Mouse (Mus musculus) v-Abl transformed pro-B cells (cell line): ENCODE measurements around the gene Gpx5.
"Not testable (repeated sequence)": the region's sequence is repeated elsewhere in the genome, so short reads cannot be mapped to it uniquely, and the experiment has no call there.

Experiments used
- in situ Hi-C, 2 experiments: fragments of 400-800 bp; cut with MboI; formaldehyde crosslinking; loops; one replicate each; pipeline ENCODE4 v1.15.1; 2025; ENCODE audit not compliant: unreplicated experiment in 2 of 2

The Gpx5 gene

DNA sequence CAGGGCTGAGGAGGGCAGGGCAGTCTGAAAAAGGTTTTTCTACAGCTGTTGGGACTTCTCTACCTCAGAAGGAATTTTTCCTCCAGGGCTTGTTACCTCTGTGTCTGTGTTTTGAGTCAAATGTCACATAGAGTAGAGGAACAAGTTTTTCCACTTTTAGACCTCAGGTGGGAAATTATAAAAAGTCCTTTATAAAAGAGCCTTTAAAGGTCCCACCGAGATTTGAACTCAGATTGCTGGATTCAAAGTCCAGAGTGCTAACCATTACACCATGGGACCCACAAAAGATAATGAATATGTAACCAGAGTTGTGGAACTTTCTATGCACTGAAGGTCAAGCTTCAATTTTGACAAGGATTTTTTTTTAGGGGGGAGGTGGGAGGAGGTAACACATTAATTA is 24.3 kb downstream of the Gpx5 start:
- in situ Hi-C loops = no loop called here

DNA sequence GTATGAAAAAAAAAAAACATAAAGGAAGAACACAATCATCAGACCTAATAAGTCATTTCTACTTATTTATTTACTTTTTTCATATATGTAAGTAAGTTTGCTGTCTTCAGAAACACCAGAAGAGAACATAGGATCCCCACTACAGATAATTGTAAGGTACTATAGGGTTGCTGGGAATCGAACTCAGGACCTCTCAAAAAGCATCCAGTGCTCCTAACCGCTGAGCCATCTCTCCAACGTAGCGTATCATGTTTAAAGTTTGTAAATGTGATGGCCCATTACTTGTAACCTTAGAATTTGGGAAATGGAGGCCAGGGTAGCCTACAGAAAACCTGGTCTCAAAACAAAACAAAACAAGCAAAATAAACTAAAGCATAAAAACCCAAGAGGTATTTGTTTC is 25.0 kb downstream of the Gpx5 start:
- in situ Hi-C loops = no loop called here

DNA sequence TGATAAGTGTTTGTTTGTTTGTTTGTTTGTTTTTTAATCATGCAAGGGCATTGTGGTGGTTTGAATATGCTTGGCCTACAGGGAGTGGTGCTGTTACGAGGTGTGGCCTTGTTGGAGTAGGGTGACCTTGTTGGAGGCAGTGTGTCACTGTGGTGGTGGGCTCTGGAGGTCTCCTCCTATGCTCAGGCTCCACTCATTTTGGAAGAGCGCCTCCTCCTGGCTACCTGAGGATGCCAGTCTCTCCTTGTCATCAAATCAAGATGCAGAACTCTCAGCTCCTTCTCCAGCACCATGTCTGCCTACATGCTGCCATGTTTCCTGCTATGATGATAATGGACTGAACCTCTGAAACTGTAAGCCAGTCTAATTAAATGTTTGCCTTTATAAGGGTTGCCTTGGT is 26.8 kb downstream of the Gpx5 start:
- in situ Hi-C loops = no loop called here

DNA sequence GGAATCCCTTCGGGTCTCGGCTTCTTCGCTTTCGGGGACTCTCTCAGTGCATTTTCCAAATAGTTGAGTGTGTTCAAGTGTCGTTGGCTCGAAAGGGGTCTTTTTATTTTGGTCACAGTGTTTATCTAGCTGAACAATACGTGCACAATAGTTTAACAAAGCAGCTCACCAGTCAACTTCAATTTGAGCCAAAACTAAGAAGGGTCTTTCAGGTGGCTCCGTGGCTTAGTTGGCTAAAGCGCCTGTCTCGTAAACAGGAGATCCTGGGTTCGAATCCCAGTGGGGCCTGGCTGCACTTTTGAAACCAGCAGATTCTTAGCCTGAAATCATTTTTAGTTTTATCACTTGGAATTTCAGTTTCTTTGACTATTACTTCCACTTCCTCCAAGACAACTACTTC is 28.2 kb downstream of the Gpx5 start:
- in situ Hi-C loops = no loop called here

DNA sequence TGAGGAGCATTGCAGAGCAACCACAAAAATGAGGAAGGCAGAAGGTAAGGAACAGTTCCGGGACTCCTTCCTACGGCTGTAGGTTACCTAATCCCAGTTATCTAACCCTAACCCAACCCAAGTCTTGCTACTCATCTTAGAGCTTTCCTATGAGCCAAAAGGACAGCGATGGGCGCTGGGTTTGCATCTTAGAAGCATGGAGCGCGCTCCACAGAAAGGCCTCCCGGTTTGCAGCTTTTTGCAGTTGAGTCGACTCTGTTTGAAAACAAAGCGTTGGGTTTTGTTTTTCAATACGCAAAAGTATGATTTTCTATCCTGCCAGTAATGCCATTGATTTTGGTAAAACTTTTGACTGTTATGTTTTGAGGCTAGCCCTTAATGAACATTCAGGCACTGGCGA is 28.6 kb downstream of the Gpx5 start:
- in situ Hi-C loops = no loop called here

DNA sequence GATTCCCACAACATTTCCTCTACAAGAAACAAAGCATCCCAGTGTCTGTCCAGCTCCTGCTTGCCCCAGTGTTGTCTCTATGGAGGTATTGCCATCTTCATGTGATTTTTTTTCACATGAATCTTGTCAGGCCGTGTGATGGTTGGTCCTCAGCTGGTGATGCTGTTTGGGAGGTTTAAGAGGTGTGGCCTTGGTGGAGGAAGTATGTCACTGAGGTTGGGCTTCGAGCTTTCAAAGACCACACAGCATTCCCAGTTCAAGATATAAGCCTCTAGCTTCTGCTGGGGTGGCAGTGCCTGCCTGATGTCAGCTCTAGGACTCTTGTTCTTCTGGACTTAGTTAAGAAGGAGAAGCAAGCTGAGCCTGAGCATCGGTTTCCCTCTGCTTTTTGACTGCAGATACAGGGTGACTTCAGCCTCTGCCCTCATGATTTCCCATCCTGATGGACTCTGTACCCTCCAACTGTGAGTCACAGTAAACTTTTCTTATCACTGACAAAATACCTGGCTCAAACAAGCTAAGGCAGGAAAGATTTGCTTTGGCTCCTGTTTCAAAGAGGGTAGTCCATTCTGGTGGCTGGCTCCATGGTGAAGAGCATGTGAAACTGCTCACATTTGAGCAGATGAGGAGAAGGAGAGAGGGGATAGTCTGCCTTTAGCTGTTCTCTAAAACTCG is 29.6 kb downstream of the Gpx5 start:
- in situ Hi-C loops = no loop called here

DNA sequence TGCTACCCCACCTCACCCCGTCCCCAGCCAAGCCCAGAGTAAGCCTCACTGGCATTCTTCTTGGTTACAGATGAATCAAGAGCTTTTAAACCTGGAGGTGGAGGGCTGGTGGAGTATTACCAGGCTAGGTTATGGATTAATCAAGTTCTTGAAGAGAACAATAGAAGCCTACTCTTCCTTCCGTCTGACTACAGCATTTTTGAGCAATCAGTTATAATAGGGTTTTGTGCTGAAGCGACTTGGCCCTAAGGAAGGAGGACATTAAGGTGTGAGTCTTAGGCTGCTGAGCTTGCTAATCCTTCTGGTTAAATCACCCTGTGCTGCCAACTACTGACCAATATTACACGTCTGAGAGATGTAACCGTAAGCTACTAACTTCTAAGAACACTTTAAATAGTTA is 32.2 kb downstream of the Gpx5 start:
- in situ Hi-C loops = no loop called here

DNA sequence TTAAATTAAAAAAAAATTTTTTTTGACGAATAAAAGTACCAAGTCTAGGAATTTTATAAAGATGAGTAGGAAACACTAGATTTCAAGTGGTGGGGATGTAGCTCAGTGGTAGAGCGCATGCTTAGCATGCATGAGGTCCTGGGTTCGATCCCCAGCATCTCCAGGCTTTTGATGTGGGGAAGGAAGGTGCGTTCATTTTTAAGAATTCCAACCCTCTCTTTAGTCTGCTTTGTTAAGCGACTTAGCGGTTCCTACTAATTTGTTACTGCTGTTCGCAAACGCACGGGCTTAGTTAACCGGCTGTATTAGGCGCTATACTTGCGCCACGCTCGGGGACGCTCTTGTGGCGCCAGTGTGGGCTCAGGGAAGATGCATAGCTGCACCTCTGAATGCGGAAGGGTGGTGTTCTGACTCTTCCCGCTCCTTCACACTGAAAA is 32.8 kb downstream of the Gpx5 start:
- in situ Hi-C loops = no loop called here

DNA sequence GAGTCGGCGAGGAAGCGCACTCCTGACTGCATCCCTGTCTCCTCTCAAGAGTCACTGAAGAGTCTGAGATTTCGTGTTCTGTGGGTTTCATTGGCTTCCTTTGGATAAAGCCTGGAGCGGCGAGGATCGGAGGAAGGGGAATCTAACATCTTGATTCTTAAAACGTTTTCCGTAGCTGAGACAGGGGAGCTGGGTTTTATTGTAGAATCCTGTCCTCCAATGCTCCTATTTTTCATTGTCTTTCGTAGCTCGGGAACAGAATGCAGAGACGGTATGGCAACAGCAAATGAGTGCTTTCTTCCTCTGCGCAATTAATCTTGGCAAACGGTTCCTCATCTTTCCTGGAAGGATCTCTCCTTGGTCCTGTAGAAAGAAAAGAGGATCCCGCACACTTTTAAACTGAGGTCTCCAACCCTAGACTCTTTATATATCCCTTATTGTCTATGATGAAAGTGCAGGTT is 33.3 kb downstream of the Gpx5 start:
- in situ Hi-C loops = no loop called here

DNA sequence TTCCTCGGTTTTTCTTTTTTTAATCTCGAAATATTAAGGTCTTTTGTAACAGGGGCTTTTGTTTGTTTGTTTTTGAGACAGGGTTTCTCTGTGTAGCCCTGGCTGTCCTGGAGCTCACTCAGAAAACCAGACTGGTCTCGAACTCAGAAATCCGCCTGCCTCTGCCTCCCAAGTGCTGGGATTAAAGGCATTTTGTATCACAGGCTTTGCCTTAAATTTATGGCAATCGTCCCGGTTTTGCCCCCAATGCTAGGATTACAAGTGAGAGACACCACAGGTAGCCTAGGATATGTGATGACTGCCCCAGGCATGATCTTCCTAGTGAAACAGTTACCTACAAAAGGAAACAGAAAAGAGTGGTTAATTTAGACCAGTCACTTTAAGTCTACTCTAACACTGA is 34.0 kb downstream of the Gpx5 start:
- in situ Hi-C loops = no loop called here

DNA sequence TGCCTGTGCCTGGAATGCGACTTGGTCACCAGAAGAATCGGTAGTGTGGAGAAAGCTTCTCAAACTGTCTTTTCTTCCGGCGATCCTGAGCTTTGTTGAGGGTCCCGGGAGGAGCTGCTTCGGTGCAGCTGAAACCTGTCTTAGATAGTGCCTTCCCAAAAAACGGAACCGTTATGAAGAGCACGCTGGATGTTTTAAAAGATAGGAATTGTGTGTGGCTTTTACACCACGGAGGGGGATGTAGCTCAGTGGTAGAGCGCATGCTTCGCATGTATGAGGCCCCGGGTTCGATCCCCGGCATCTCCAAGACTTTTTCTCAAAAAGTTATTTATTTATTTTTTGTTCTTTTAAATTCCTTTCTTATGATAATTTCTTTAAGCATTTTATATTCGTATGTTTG is 38.5 kb downstream of the Gpx5 start:
- in situ Hi-C loops = no loop called here

DNA sequence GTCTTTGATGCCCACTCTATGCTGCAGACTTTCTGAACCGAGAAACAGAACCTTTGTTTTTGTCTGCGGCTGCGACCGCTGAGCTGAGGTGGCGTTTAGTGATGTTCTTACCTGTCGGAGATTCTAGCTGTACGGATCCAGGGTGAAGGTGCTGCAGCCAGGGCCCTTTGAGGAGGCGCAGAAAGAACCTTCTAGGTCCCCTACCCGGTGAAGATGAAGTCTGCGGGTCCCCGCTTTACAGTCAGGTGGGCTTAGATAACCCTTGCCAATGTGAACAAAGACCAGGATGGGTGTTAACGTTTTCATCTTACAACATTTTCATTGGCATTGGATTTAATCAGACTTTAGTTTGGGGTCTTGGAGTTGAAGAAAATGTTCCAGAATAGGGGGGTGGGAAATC is 39.0 kb downstream of the Gpx5 start:
- in situ Hi-C loops = no loop called here

DNA sequence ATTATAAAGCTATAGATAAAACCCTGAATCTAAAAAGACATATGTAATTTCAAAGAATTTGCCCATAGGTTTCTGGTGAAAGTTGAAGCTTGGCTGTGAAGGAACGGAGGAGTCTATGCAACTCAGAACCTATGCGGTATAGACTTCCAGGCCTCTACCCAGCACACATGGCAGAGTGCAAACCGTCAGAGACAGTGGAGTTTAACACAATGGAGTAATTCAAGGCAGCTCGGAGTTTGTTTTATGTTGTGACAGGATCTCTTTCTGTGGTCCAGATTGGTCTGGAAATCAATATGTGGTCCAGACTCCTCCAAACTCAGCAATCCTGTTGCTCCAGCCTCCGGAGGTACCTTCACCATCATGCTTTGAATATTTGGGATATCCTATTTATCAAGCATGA is 39.5 kb downstream of the Gpx5 start:
- in situ Hi-C loops = no loop called here

DNA sequence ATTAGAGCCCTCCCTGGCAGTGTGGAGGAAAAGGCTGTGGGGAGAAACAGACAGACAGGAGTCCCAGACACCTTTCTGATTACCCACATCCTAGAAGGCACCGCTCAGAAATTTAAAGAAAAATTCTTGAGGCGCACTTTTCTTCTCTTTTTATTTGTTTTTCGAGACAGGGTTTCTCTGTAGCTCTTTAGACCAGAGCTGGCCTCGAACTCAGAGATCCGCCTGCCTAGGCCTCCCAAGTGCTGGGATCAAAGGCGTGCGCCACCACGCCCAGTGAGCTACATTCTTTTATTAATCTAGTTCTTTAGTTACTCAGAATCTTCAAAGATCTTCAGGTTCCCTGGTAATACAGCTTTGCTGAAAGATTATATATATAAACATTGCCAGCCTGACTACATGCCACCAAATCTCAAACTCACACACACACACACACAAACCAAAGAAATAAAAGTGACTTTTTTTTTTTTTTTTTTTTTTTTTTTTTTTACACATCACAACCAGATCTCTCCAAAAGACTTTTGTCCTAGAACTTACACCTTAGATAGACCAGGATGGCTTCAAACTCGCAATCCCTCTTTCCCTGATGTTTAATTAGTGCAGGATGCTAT is 42.4 kb downstream of the Gpx5 start:
- in situ Hi-C loops = no loop called here

DNA sequence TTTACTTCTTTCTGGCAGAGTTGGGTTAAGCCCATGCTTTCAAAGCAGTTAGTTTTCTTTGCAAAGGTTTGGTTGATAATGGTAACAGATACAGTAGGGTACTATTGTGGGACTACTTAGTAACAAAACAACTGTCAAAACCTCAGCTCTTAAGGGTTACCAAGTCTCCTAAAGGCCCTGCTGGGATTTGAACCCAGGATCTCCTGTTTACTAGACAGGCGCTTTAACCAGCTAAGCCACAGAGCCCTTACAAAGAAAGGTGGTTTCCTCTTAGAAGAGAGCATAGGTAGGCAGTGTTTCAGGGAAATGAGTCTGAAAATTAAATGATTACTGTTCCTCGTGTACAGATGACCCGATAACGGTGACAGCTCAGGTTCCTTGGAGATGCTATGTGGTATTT is 43.5 kb downstream of the Gpx5 start:
- in situ Hi-C loops = no loop called here

DNA sequence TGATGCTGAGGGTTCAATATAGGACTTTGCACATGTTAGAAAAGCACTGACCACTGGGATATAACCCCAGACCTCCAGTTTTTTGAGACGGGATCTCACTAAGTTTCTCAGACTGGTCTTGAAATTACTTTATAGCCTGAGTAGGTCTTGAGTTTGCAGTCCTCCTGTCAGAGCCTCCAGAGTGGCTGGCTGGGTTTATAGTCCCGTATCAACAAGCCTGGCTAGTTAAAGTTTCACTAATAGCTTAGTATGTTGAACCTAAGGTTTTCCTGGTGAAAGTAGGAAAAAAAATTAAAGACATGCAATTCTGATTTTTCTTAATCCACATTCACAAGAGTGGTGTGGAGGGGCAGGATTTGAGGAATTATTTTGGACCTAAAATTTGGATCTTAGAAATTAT is 46.3 kb downstream of the Gpx5 start:
- in situ Hi-C loops = no loop called here

DNA sequence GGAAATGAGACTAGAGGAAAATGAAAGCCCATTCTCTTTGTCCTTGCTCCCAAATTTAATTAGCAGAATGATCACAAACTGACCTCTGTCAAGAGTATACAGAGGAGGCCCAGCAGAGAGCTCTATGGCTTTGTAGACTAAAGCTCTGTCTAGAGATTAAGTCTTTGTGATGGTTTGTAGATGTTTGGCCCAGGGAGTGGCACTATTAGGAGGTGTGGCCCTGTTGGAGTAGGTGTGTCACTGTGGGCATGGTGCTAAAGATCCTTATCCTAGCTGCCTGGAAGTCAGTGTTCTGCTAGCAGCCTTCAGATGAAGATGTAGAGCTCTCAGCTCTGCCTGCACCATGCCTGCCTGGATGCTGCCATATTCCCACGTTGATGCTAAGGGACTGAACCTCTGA is 47.6 kb downstream of the Gpx5 start:
- in situ Hi-C loops = not testable (repeated sequence)

DNA sequence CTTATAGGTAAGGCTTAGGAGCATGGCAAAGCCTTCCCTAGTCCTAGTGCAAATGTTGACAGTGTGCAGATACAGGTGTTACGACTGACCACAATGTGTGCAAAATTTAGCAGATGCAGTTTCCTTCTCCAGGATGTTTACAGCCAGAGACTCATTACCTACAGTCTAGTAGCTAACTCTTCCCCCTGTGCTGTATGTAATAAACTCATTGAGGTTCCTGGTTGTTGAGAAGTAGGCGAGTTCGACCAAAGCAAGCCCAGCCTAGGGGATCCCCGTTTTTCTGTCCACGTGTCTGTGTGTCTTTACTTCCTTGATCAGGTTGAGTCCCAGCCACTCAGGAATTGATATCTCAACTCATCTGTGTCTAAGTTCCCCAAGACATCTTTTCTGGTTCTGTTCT is 48.4 kb downstream of the Gpx5 start:
- in situ Hi-C loops = no loop called here

DNA sequence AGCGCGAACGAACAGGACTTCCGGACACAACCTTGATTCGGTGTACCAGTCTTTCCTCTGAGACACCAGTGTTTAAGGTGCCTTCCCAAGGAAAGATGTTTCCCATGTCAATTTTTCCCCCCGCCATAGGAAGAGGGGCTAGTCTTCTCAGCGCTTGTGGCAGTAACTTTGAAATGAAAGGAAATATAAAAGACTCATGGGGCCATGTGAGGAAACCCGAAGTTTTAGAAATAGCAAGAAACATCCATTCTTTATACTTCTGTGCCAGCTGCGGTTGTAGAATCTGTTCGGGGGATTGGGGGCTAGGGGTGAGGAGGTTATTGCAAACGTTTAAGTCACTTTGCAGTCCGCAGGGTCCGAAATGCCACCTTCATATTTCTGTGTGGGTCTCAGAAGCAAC is 49.3 kb downstream of the Gpx5 start:
- in situ Hi-C loops = no loop called here

DNA sequence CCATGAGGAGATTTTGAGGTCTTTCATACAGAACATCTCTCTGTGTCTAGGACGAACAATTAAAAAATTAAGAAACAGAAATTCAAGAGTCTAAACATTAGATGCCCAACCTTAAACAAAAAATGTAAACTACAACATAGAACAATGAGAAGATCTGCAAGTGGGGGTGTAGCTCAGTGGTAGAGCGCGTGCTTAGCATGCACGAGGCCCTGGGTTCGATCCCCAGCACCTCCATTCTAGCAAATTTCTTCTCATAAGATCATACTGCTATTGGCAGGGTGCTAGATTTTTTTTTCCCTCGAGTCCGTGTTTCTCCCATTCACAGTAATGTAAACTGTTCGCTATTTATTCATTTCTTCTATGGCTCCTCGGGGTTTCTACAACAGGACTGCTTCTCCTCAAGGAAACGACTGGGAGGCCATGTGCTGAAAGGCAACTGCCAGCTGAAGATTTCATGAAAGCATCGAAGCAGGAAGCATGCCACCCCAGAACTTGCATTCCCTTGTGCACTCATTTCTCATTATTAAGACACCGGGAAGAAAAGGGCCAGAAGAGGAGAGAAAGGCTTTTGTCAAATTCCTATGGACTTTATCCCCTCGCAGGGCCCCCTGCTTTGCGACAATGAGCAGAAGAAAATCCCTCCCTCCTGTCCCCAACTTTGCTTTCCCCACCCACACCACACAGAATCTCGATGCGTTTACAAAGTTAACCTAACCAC is 50.0 kb downstream of the Gpx5 start:
- in situ Hi-C loops = no loop called here

DNA sequence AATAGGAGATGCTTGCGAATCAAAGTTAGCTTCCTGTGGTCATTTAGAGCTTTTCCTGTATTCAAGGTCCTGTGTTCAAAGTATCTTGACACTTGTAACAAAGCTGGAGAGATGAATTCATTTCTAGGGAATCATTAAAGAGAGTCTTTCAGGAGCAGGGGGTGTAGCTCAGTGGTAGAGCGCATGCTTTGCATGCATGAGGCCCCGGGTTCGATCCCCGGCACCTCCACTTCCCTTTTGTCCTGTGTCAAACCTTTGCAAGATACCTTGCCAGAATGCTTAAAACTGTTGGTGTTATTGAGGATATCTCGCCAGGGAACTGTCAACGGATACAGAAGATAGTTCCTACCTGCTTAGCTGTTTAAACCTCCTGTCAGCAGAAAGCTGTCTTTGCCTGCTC is 51.7 kb downstream of the Gpx5 start:
- in situ Hi-C loops = no loop called here

DNA sequence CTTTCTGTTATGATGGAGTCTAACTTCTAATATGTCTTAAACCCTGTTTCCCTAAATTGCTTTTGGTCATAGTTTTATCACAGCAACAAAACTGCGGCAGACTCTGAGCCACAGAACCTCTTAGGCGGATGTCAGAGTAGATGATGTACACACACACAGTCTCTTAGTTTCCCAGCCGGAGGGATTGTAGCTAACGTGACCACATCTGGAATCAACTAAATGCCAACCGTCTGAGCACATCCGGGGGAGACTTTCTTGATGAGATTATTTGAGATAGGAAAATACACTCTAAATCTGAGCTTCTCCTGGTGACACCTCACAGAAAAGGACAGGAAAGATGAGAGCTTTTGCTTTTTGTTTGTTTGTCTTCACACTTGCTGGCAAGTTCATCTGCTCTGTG is 55.4 kb downstream of the Gpx5 start:
- in situ Hi-C loops = loop anchor here in 1 of 2 experiments (10.0 kb wide), 2 partner anchors 292 to 922 kb away; no protein-coding TSS in a partner anchor
